Mouse (Mus musculus): ENCODE data around the gene Wfdc16. TPM values are rescaled to one million over a fixed set of nuclear protein-coding genes. Genes with fewer than 3 reads are reported as not detected.
"Not testable (repeated sequence)": the region's sequence is repeated elsewhere in the genome, so short reads cannot be mapped to it uniquely, and the experiment has no call there.

Gene Wfdc16
- total RNA-seq, 2 experiments from 2014 or later, result not detected

DNA sequence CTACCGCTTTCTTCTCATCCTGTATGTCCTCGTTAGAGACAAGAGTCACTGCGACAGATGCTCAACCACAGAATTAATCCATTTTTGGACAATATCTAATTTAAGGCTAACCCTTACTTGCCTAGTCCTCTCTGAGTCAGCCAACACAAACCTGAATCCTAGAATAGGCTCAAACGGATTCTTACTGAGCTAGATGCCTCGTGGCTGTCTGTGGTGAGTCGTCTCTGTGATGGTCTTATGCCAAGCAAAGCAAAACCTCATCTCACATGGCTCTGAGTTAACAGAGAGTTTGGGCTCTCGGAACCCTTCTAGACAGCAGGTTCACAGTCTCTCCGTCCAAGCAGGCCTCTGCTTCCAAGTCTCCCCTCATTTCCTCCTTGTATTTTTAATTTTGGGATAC, 34.2 kb downstream of the Wfdc16 start:
- ATAC-seq (replicated peaks; ENCODE audit: low FRiP score, poor library complexity, severe bottlenecking), result no peak

DNA sequence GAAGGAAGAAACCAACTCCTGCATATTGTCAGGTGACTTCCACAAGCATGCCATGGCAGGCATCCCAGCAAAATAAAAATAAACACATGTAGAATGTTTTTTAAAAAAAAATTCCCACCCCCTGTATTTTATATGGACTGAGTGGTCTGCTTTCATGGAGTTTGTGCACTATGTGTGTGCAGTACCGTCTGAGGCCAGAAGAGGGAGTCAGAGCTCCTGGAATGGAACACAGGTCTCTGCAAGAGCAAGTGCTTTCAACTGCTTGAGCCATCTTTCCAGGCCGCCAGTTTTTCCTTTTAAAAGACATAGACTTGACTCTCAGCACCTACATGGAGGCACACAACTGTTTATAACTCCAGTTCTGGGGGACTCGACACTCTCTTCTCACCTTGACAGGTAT, 35.1 kb downstream of the Wfdc16 start:
- ATAC-seq (replicated peaks; ENCODE audit: low FRiP score, poor library complexity, severe bottlenecking), result no peak

DNA sequence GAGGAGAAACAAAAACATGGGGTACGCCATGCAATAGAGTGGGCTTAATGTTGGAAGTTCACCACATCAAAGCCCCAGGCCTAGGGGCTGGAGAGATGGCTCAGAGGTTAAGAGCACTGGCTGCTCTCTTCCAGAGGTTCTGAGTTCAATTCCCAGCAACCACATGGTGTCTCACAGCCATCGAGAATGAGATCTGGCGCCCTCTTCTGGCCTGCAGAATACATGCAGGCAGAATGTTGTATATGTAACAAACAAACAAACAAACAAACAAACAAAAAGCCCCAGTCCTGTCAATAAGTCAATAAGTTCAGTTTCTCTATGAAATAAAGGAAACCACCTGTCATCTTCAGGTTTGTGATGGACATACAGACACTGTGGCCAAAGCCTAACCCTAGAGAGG, 38.4 kb downstream of the Wfdc16 start:
- no peak for ATAC-seq (replicated peaks; ENCODE audit: low FRiP score, poor library complexity, severe bottlenecking)

DNA sequence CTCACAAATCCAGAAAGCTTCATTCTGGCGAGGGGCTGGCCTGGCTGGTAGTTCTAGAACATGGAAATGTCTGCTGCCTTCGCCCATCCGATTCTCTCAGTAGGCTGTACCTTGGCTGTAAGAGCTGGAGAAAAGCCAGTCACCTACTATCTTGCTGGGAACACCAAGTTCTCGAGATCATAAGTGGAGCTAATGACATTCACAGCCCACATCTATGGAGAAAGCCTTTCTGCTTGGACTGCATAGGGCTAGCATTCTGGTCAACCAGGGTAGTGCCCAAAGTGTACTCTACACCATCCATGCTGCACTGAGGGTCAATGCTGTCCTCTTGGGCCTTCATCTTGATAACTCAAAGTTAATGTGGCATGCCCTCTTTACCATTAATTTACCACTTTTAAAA, 45.1 kb downstream of the Wfdc16 start, which contains the start of gene Eppin:
Gene Eppin (minus strand): TSS at position 101 of the 400 bp plus-strand sequence.
- no peak for ATAC-seq (replicated peaks; ENCODE audit: low FRiP score, poor library complexity, severe bottlenecking)

DNA sequence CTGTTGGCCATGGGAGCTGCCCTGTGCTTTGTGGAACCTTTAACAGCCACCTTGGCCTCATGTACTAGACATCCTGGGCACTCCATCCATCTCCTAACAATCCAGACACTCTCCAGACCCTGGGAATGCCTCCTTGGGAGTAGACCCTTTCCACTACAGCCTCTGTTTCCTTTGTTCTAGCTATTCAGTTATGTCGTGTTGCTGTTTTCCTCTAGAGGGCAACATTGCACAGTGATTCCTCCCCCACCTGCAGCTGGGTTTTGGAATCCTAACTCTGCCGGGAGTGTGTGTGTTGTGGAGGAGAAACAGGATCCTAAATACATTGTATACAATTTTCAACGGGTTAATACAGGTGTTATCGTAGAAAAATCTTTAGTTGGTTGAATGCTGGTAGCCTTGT, 46.6 kb downstream of the Wfdc16 start:
- ATAC-seq (replicated peaks; ENCODE audit: low FRiP score, poor library complexity, severe bottlenecking), result no peak

DNA sequence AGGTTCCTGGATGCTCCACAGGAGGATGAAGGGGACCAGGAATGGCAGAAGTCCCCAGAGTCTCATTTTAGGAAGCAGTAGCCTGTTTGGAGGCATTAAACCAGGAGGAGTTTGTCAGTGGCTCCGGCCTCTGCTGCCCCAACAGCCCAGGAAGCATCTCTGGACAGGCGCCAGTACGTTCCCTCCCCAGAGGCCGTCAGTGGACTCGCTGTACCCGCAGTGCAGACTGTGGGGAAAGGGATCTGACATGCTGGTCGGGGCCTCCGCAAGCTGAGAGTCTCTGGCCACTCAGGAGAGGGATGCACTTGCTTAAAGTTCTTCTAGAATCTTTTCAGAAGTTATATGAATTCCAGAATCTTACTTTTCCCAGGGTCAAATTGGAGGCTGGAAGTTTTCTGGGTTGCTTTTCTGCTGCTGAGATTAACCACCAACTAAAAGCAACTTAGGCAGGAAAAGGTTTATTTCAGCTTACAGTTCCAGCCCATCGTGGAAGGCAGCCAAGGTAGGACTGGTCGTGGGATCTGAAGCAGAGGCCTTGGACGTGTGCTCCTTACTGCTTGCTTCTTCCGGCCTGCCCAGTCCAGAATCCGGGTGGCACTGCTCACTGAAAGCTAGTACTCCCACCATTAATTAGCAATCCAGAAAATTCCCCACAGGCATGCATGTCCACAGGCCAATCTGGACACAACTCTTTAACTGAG, 53.4 kb downstream of the Wfdc16 start, which contains the start of gene Wfdc6a:
Gene Wfdc6a (minus strand): TSS at position 423 of the 701 bp plus-strand sequence.
- not testable (repeated sequence) for ATAC-seq (replicated peaks; ENCODE audit: low FRiP score, poor library complexity, severe bottlenecking)

Other genes starting within 250 kb of the Wfdc16 start
Only the 30 nearest of the 34 such genes appear.
- gene Sdc4, start 194.9 kb downstream of the Wfdc16 start, total RNA-seq (2015; ENCODE audit: low replicate concordance), result 0.38 and 0.42 TPM in 2 replicates
- 0.09 and 0.98 TPM in 2 replicates for gene Sdc4, start 194.9 kb downstream of the Wfdc16 start, total RNA-seq (2017; ENCODE audit: low replicate concordance)
- gene Sys1, start 181.8 kb downstream of the Wfdc16 start, total RNA-seq (2015; ENCODE audit: low replicate concordance), result 7.1 and 9.8 TPM in 2 replicates
- 3.7 and 17.0 TPM in 2 replicates for gene Sys1, start 181.8 kb downstream of the Wfdc16 start, total RNA-seq (2017; ENCODE audit: low replicate concordance)
- not detected in 2 replicates for gene Gm20458, start 177.8 kb downstream of the Wfdc16 start, total RNA-seq (2015; ENCODE audit: low replicate concordance)
- gene Gm20458, start 177.8 kb downstream of the Wfdc16 start, total RNA-seq (2017; ENCODE audit: low replicate concordance), result not detected in 2 replicates
- gene Trp53tg5, start 165.1 kb downstream of the Wfdc16 start, total RNA-seq (2015; ENCODE audit: low replicate concordance), result not detected in 2 replicates
- not detected in 2 replicates for gene Trp53tg5, start 165.1 kb downstream of the Wfdc16 start, total RNA-seq (2017; ENCODE audit: low replicate concordance)
- 2.1 TPM in 1 of 2 replicates, not detected in the other for gene Dbndd2, start 152.7 kb downstream of the Wfdc16 start, total RNA-seq (2015; ENCODE audit: low replicate concordance)
- gene Dbndd2, start 152.7 kb downstream of the Wfdc16 start, total RNA-seq (2017; ENCODE audit: low replicate concordance), result 0.84 and 3.9 TPM in 2 replicates
- gene Pigt, start 141.3 kb downstream of the Wfdc16 start, total RNA-seq (2015; ENCODE audit: low replicate concordance), result 13.6 and 17.1 TPM in 2 replicates
- gene Pigt, start 141.3 kb downstream of the Wfdc16 start, total RNA-seq (2017; ENCODE audit: low replicate concordance), result 7.0 and 8.6 TPM in 2 replicates
- gene Wfdc2, start 76.4 kb downstream of the Wfdc16 start, total RNA-seq (2015; ENCODE audit: low replicate concordance), result not detected in 2 replicates
- gene Wfdc2, start 76.4 kb downstream of the Wfdc16 start, total RNA-seq (2017; ENCODE audit: low replicate concordance), result not detected in 2 replicates
- not detected in 2 replicates for gene Spint3, start 65.3 kb downstream of the Wfdc16 start, total RNA-seq (2015; ENCODE audit: low replicate concordance)
- gene Spint3, start 65.3 kb downstream of the Wfdc16 start, total RNA-seq (2017; ENCODE audit: low replicate concordance), result not detected in 2 replicates
- gene Wfdc6a, start 53.3 kb downstream of the Wfdc16 start, total RNA-seq (2015; ENCODE audit: low replicate concordance), result not detected in 2 replicates
- gene Wfdc6a, start 53.3 kb downstream of the Wfdc16 start, total RNA-seq (2017; ENCODE audit: low replicate concordance), result not detected in 2 replicates
- not detected in 2 replicates for gene Eppin, start 45.2 kb downstream of the Wfdc16 start, total RNA-seq (2015; ENCODE audit: low replicate concordance)
- gene Eppin, start 45.2 kb downstream of the Wfdc16 start, total RNA-seq (2017; ENCODE audit: low replicate concordance), result not detected in 2 replicates
- not detected in 2 replicates for gene Wfdc6b, start 25.3 kb downstream of the Wfdc16 start, total RNA-seq (2015; ENCODE audit: low replicate concordance)
- not detected in 2 replicates for gene Wfdc6b, start 25.3 kb downstream of the Wfdc16 start, total RNA-seq (2017; ENCODE audit: low replicate concordance)
- gene Wfdc8, start 25.2 kb downstream of the Wfdc16 start, total RNA-seq (2015; ENCODE audit: low replicate concordance), result not detected in 2 replicates
- gene Wfdc8, start 25.2 kb downstream of the Wfdc16 start, total RNA-seq (2017; ENCODE audit: low replicate concordance), result not detected in 2 replicates
- not detected in 2 replicates for gene Wfdc10, start 17.2 kb upstream of the Wfdc16 start, total RNA-seq (2015; ENCODE audit: low replicate concordance)
- not detected in 2 replicates for gene Wfdc10, start 17.2 kb upstream of the Wfdc16 start, total RNA-seq (2017; ENCODE audit: low replicate concordance)
- not detected in 2 replicates for gene Wfdc9, start 17.8 kb upstream of the Wfdc16 start, total RNA-seq (2015; ENCODE audit: low replicate concordance)
- not detected in 2 replicates for gene Wfdc9, start 17.8 kb upstream of the Wfdc16 start, total RNA-seq (2017; ENCODE audit: low replicate concordance)
- not detected in 2 replicates for gene Wfdc11, start 35.3 kb upstream of the Wfdc16 start, total RNA-seq (2015; ENCODE audit: low replicate concordance)
- gene Wfdc11, start 35.3 kb upstream of the Wfdc16 start, total RNA-seq (2017; ENCODE audit: low replicate concordance), result 0.77 TPM in 1 of 2 replicates, not detected in the other
- gene Wfdc13, start 46.3 kb upstream of the Wfdc16 start, total RNA-seq (2015; ENCODE audit: low replicate concordance), result not detected in 2 replicates
- not detected in 2 replicates for gene Wfdc13, start 46.3 kb upstream of the Wfdc16 start, total RNA-seq (2017; ENCODE audit: low replicate concordance)
- not detected in 2 replicates for gene Spint4, start 59.7 kb upstream of the Wfdc16 start, total RNA-seq (2015; ENCODE audit: low replicate concordance)
- not detected in 2 replicates for gene Spint4, start 59.7 kb upstream of the Wfdc16 start, total RNA-seq (2017; ENCODE audit: low replicate concordance)
- gene Spint5, start 76.5 kb upstream of the Wfdc16 start, total RNA-seq (2015; ENCODE audit: low replicate concordance), result not detected in 2 replicates
- not detected in 2 replicates for gene Spint5, start 76.5 kb upstream of the Wfdc16 start, total RNA-seq (2017; ENCODE audit: low replicate concordance)
- gene Wfdc3, start 107.1 kb upstream of the Wfdc16 start, total RNA-seq (2015; ENCODE audit: low replicate concordance), result 16.7 and 19.9 TPM in 2 replicates
- 10.0 and 12.8 TPM in 2 replicates for gene Wfdc3, start 107.1 kb upstream of the Wfdc16 start, total RNA-seq (2017; ENCODE audit: low replicate concordance)
- gene Dnttip1, start 107.2 kb upstream of the Wfdc16 start, total RNA-seq (2015; ENCODE audit: low replicate concordance), result 79.2 and 130 TPM in 2 replicates
- gene Dnttip1, start 107.2 kb upstream of the Wfdc16 start, total RNA-seq (2017; ENCODE audit: low replicate concordance), result 137 and 237 TPM in 2 replicates
- gene Ube2c, start 131.1 kb upstream of the Wfdc16 start, total RNA-seq (2015; ENCODE audit: low replicate concordance), result 268 and 318 TPM in 2 replicates
- gene Ube2c, start 131.1 kb upstream of the Wfdc16 start, total RNA-seq (2017; ENCODE audit: low replicate concordance), result 123 and 215 TPM in 2 replicates
- gene Tnnc2, start 141.2 kb upstream of the Wfdc16 start, total RNA-seq (2015; ENCODE audit: low replicate concordance), result not detected in 2 replicates
- gene Tnnc2, start 141.2 kb upstream of the Wfdc16 start, total RNA-seq (2017; ENCODE audit: low replicate concordance), result not detected in 2 replicates
- gene Snx21, start 147.0 kb upstream of the Wfdc16 start, total RNA-seq (2015; ENCODE audit: low replicate concordance), result 2.1 and 2.9 TPM in 2 replicates
- gene Snx21, start 147.0 kb upstream of the Wfdc16 start, total RNA-seq (2017; ENCODE audit: low replicate concordance), result 0.43 and 0.98 TPM in 2 replicates
- gene Acot8, start 166.1 kb upstream of the Wfdc16 start, total RNA-seq (2015; ENCODE audit: low replicate concordance), result 9.6 and 10.0 TPM in 2 replicates
- 15.8 and 20.8 TPM in 2 replicates for gene Acot8, start 166.1 kb upstream of the Wfdc16 start, total RNA-seq (2017; ENCODE audit: low replicate concordance)
- gene Zswim3, start 166.3 kb upstream of the Wfdc16 start, total RNA-seq (2015; ENCODE audit: low replicate concordance), result 0.58 and 1.9 TPM in 2 replicates
- gene Zswim3, start 166.3 kb upstream of the Wfdc16 start, total RNA-seq (2017; ENCODE audit: low replicate concordance), result 2.0 and 4.5 TPM in 2 replicates
- 1.5 and 2.1 TPM in 2 replicates for gene Zswim1, start 183.9 kb upstream of the Wfdc16 start, total RNA-seq (2015; ENCODE audit: low replicate concordance)
- gene Zswim1, start 183.9 kb upstream of the Wfdc16 start, total RNA-seq (2017; ENCODE audit: low replicate concordance), result 0.60 and 1.1 TPM in 2 replicates
- gene Spata25, start 189.7 kb upstream of the Wfdc16 start, total RNA-seq (2015; ENCODE audit: low replicate concordance), result not detected in 2 replicates
- gene Spata25, start 189.7 kb upstream of the Wfdc16 start, total RNA-seq (2017; ENCODE audit: low replicate concordance), result not detected in 2 replicates
- gene Ctsa, start 194.1 kb upstream of the Wfdc16 start, total RNA-seq (2015; ENCODE audit: low replicate concordance), result 26.8 and 36.1 TPM in 2 replicates
- 33.5 and 39.9 TPM in 2 replicates for gene Ctsa, start 194.1 kb upstream of the Wfdc16 start, total RNA-seq (2017; ENCODE audit: low replicate concordance)
- not detected in 2 replicates for gene Neurl2, start 194.7 kb upstream of the Wfdc16 start, total RNA-seq (2015; ENCODE audit: low replicate concordance)
- gene Neurl2, start 194.7 kb upstream of the Wfdc16 start, total RNA-seq (2017; ENCODE audit: low replicate concordance), result 1.4 TPM in 1 of 2 replicates, not detected in the other
- 0.58 and 0.84 TPM in 2 replicates for gene Pltp, start 218.9 kb upstream of the Wfdc16 start, total RNA-seq (2015; ENCODE audit: low replicate concordance)
- 1.8 and 3.3 TPM in 2 replicates for gene Pltp, start 218.9 kb upstream of the Wfdc16 start, total RNA-seq (2017; ENCODE audit: low replicate concordance)

All from erythroblast, adult 5-6 weeks (primary cell).